Mouse (Mus musculus) G1E-ER4 (cell line): ENCODE measurements around the gene Spg11. TPM values are rescaled to one million over a fixed set of nuclear protein-coding genes. Genes with fewer than 3 reads are reported as not detected.

Experiments
- GATA1 ChIP-seq: IDR thresholded peaks from one replicate; pipeline ENCODE4 v1.8.0; 2012; ENCODE audit warnings: low read length, inconsistent platforms
- polyA plus RNA-seq: library from polyadenylated mRNA; stranded (reverse); fragments of >175 nt; gene quantifications from 2 replicates; pipeline ENCODE4 v1.2.3, GENCODE M21; 2012

Gene Spg11
- polyA plus RNA-seq, 1 experiment = 1.2 TPM

- no peak for TF ChIP-seq GATA1
These were observed 31.1 kb upstream of the Spg11 start for GRCm38 (mm10) chr2:122149316-122149715.

- no peak for TF ChIP-seq GATA1
These were observed 30.2 kb upstream of the Spg11 start for GRCm38 (mm10) chr2:122148242-122148917.

- TF ChIP-seq GATA1 = no peak
These were observed 29.5 kb upstream of the Spg11 start, which contains the start of gene B2m for GRCm38 (mm10) chr2:122147508-122148241. TSS of gene B2m (plus strand) at chr2:122147686.

- no peak for TF ChIP-seq GATA1
These were observed 28.5 kb upstream of the Spg11 start for GRCm38 (mm10) chr2:122146687-122147086.

- TF ChIP-seq GATA1 = no peak
These were observed 27.6 kb upstream of the Spg11 start for GRCm38 (mm10) chr2:122145756-122146155.

GRCm38 (mm10) chr2:122143111-122143510, 24.9 kb upstream of the Spg11 start:
- TF ChIP-seq GATA1 = no peak

- TF ChIP-seq GATA1 = no peak
These were observed 23.3 kb upstream of the Spg11 start for GRCm38 (mm10) chr2:122141332-122141967.

GRCm38 (mm10) chr2:122140815-122141214, 22.6 kb upstream of the Spg11 start:
- no peak for TF ChIP-seq GATA1

- no peak for TF ChIP-seq GATA1
These were observed 19.8 kb upstream of the Spg11 start for GRCm38 (mm10) chr2:122137839-122138465.

- TF ChIP-seq GATA1 = no peak
These were observed 14.4 kb upstream of the Spg11 start for GRCm38 (mm10) chr2:122132618-122133017.

GRCm38 (mm10) chr2:122132078-122132477, 13.9 kb upstream of the Spg11 start:
- TF ChIP-seq GATA1 = no peak

GRCm38 (mm10) chr2:122127635-122128034, 9.4 kb upstream of the Spg11 start:
- TF ChIP-seq GATA1 = no peak

- TF ChIP-seq GATA1 = no peak
These were observed 8.7 kb upstream of the Spg11 start for GRCm38 (mm10) chr2:122126765-122127347.

- peak; percentile 18 for TF ChIP-seq GATA1
These were observed 7.7 kb upstream of the Spg11 start for GRCm38 (mm10) chr2:122125680-122126572.

GRCm38 (mm10) chr2:122116888-122117287, 1.3 kb downstream of the Spg11 start:
- TF ChIP-seq GATA1 = no peak
